Mouse (Mus musculus) regulatory T cell (primary cell): ENCODE data around the gene A530016L24Rik.

ENCODE experiments used
- in situ Hi-C: fragments of 300-600 bp; cut with MboI, MseI; formaldehyde crosslinking; loops from one replicate; pipeline ENCODE4 v1.15.1; 2025; ENCODE audit warnings: high pct_unique_total_duplicates

Gene A530016L24Rik

DNA sequence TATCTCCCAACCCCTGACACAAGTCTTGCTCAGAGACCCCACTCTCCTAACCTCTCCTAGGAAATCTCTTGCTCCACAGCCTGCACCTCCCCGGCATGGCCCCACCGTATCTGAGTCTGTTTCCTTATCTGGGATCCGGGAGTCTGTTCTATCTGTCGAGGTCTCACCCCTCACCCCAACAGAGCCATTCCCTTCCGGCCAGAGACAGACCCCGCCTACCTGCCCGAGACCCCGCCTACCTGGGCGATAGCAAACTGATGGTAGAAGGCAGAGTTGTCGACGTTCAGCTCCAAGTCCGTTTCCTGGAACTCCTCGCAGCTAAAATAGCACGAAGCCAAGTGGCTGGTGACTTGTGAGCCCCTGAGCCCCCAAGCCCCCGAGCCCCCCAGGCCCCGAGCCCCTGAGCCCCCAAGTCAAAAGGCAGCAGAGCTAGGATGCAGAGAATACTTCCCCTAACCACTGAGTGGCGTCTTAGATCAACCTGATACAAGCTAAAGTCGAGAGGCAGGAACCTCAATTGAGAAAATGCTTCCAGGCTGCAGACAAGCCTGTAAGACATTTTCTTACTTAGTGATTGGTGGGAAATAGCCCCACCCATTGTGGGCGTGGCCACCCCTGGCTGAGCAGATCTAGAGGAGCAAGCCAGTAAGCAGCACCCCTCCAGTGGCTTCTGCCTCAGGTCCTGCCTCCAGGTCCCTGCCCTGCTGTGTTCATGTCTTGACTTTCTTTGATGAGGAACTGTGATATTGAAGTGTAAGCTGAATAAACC is 13.9 kb downstream of the A530016L24Rik start:
- in situ Hi-C loops, result no loop called here

DNA sequence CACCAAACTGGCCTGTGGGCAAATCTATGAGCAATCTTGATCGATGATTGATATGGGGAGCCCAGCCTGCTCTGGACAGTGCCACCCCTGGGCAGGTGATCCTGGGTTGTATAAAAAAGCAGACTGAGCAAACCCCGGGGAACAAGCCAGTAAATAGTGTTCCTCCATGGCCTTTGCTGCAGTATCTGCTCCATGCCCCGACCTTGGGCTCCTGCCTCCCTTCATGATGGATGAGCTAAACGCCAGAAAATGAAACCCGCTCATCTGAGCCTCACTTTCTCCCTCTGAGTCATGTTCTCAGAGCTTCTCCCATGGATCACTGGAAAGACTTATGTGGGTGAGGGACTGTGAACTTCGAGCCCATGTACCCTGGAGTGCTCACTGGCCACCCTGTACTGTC is 17.0 kb downstream of the A530016L24Rik start:
- in situ Hi-C loops, result no loop called here

DNA sequence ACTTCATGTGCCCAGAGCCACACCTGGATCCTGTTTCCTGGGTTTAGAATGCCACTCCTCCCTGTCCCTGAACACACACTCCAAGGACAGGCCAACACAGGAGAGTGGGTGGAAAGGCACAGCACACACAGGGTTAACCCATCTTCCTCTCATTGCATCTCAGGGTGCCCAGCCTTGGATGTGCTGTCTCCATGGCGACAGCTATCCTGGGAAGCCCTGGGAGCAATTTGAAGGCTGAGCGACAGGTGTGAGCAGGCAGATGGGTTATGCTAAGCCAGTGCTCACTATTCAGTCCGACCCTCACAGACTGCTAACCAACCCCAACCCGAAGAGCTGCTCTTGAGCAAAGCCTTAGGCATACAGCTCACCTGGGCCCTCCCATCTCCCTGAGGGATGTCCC is 18.0 kb downstream of the A530016L24Rik start:
- in situ Hi-C loops, result no loop called here

DNA sequence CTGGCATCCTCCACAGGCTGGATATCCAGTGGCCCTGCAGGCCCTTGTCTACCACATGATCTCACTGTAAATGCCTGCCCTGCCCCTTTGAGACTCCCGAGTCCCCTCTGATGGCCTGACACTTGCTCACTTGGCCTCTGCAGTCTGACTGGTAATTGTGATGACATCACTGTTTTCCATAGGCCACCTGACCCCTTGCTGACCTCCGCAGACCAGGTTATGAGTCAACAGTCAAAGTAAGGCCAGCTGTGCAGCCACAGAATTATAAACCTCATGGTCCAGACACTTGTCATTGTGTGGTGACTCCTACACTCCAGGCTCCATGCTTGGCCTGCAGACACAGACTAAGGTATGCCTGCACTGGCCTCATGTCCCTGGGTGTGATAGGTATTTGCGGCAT is 18.7 kb downstream of the A530016L24Rik start:
- in situ Hi-C loops, result no loop called here

DNA sequence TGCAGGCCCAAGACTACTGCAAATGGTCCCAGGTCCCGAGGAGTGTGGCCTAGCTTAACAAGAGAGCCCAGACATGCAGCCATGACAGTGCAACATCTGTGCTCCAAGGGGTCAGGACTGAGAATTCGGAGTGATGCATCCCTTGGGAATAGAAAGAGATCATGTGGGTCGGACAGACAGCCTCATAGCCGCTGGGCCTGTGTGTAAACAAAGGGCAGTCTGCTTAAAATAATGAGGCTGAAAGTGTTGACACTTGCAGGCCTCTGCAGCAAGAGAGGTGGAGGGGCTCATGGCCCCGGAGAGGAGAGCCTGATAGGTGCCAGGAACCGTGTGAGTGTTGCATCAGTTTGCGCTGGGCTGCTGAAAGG is 21.1 kb downstream of the A530016L24Rik start:
- in situ Hi-C loops, result no loop called here

DNA sequence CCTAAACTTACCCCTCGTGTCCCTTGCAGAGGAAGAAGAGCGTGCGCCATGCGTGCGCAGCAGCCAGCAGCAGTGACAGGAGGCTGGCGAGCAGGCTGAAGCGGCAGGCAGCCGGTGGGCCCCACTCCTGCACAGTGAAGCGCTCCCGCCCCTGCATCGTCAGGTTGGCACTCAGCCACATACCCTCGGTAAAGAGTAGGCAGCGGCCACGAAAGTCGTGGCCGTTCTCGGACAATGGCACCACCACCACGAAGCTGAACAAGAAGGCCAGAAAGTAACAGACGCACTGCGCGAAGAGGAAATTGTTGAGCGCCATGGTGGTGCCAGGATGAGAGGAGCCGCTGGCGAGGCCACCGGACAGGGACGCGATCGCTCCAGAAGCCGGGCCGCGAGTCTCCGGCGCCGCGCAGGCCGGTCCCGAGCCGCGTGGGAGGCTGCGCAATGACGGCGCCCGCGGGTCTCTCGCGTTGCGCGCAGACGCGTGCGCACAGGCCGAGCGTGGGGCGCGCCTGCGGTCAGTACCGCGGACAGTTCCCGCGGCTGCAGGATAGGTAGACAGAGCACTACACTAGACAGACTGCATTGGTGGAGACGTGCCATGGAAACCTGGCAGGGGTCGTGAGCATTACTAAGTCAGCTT is 21.6 kb downstream of the A530016L24Rik start:
- in situ Hi-C loops, result no loop called here

DNA sequence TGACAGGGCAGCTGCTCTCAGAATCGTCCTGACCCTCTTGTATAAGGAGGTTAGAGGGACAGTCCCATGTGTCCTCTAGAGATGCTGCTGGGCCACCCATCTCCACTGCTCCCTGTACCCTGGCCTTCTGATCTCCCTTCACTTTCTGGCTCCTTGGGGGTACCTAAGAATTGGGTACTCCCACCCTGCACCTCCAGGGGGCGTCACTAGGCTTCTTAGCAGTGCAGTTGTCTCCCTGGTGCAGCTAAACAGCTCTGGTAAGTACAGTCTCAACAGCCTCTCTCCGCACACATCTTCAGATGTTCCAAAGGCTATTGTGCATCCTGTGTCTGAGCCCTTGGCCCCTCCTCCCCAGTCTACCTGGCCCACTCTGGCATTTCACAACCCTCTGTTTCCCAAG is 25.6 kb downstream of the A530016L24Rik start:
- in situ Hi-C loops, result no loop called here

DNA sequence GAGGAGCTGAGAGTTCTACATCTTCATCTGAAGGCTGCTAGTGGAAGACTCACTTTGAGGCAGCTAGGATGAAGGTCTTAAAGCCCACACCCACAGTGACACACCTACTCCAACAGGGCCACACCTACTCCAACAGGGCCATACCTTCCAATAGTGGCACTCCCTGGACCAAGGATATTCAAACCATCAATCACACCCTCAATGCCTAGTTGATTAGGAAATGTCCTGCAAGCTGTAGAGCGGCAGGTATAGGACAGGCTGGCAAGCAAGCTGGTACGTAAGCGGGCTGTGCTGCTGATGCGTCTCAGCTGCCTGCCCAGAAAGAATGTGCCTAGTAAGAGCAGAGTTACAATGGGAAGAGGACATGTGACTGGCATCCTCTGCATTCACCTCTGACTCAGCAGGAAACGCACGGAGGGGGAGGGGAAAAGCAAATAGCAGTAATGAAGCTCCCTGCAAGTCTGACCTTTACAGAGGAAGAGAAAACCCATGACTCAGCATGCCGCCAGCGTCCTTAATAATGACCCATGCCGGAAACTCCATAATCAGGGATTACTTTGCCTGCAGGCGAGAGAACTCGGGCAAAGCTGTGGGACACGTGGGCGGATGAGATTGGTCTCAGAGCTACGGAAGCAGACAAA is 27.6 kb downstream of the A530016L24Rik start, which contains the start of gene Tmem179:
Gene Tmem179, minus strand, starts transcription at position 51 of the 641 bp plus-strand sequence.
- in situ Hi-C loops, result no loop called here

DNA sequence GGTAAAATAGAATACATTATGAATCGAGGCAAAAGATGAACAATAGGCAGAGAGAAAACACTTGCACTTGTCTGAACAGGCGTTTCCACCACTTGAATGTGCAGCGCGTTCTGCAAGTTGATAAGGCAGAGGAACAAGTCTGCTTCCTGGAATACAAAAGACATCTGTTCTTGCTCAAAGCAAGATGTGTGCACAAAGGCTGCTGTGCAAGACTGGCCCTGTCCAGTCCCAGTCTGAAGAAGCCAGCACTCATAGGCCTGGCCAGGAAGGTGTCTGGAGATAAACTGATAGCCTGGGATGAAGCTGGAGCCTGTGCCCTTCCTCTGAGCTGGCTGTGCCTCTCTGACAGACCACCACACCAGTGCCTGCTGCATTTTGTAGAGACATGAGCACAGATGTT is 28.9 kb downstream of the A530016L24Rik start:
- in situ Hi-C loops, result no loop called here

DNA sequence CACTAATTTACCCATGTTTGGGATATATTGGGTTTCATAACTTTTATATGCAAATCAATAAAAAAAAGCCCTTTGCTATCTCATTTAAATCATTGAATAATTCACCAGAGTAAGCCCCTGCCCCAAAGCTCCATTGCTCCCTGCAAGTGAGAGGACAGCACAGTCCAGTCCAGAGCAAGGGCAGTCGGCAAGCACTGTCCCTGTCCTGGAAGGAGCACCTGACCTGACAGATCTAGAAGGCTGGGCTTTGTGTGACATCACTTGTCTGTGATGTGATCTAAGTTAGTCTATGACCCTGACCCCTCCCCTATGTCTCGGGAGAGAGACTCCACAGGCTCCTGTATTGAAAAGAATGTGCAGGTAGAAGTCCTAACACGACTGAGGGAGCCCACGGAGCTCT is 44.5 kb downstream of the A530016L24Rik start:
- in situ Hi-C loops, result no loop called here

DNA sequence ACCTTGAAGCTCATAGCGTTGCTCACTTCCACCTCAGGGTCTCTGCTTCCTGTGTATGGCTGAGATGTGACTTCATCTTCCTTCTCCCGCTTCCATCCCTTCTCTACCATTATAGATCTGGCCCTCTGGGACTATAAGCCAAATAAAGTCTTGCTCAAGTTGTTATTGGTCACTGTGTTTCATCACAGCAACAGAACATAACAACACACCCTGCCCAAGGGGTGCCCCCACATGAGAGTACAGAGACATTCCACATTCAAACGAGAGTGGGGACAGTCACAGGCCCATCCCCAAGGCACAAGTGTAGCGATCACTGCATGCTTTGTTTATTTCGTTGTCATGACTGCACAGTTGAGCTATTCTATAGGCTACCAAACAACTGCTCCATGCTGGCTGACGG is 48.0 kb downstream of the A530016L24Rik start:
- in situ Hi-C loops, result no loop called here

DNA sequence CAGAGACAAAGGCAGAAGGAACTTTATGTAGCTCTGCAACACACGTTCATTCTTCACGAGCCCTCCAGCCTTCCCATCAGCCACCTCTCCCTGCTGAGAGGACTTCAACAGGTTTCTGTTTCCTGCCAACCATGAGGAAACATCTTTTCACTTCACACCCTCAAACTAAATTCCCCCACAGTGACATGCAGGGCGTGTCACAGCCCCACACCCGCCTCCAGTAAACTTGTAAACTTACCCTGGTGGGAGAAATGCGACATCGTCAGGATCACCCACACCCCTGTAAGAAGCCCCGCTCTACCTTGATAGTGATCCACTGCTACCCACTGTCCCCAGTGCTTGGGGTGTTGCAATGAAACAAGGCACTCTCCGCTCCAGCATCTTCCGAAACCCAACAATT is 49.1 kb downstream of the A530016L24Rik start:
- in situ Hi-C loops, result no loop called here

DNA sequence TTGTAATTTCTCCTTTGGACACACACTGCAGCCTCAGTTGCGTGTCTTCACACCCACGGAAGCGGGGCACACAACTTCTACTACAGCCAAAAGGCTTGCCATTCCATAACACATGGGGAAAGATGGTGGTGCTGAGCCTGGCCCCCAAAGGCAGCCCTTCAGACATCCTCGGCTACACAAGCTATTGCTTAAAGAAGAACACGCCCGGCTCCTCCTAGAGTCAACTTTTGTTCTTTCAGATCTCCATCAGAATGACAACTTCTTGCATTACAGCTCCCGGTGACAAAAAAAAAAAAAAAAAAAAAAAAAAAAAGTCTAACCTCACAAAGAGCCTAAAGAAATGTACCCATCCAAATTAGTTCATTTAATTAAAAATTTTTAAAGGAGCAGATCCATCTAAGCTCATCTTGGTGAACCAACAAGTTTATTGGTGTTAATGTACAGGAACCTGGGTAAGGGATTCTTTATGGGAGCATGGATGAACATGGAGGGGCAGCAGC is 50.3 kb downstream of the A530016L24Rik start:
- in situ Hi-C loops, result no loop called here

DNA sequence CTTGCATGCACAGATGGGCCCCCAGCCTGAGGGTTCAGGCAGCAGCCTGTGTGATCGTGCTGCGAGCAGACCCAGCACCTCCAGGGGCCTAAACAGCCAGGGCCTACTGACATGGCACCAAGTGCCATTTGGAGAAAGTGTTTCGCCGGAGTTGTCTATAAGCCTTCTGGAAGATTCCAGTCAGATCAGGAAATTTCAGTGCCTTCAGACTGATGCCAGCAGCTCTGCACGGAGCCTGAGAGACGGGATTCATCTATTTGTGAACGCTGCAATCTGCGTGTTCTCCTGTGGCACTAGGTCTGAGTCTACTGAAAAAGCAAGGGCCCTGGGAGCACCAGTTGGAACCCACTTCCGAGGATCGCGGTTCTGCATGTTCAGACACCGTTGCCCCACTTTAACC is 51.1 kb downstream of the A530016L24Rik start:
- in situ Hi-C loops, result loop anchor here (5.0 kb wide), 1 partner anchor 398 kb away; no protein-coding TSS in a partner anchor

DNA sequence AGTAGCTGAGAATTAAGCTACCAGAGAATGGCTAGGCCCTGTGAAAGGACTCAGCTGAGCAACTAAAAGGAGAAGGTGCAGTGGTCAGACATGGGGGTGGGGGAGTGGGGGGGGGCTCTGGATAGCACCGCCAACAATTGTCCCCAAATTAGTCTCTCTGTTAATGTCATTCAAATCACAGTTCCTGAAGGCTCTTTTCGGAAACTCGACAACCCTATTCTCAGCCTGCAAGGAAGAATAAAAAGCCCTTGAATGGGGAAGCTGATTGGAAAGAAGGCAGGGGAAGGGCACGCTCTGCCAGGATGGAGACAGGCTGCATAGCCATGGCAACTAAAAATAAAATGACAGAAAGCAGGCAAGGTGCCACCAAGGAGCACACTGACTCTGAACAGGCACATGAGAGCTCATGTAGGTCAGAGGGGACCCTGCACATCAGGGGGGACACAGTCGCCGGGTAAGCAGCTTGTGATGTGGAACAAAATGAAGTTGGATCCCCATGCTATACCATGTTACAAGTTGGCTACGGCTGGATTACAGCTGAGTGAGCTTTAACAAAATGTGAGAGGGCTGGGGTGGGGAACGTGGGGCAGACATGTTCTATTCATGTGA is 52.3 kb downstream of the A530016L24Rik start:
- in situ Hi-C loops, result loop anchor here (5.0 kb wide), 1 partner anchor 399 kb away; no protein-coding TSS in a partner anchor

DNA sequence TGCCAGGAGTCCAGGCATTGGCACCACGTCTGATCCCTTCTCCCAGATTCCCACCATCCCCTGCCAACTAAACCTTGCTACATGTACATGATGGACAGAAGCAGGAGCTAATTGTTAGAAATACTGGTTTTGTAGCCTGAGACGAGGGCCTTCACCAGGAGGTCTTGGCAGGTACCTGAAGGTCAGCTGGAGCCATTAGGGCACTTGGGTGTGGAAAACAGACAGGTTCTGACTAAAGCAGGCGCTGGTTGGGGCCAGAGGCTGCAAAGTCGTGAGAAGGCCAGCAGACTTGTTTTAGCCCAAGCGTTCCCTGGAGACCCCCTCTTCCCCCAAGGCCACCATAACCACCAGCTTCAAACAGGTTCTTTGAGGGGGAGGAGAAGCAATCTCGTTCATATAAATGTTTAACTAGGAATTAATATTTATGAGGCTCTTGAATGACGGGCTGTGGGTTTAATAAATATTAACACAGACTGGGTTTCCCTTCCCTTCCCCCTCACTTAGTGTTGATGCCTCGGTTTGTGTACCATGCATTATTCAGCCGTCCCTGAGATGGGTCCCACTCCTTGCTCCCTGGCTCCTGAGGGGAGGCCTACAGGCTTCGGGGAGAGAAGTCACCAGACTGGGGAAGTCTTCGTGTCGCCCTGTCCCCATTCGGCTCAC is 53.1 kb downstream of the A530016L24Rik start:
- in situ Hi-C loops, result loop anchor here (5.0 kb wide), 1 partner anchor 400 kb away; no protein-coding TSS in a partner anchor

DNA sequence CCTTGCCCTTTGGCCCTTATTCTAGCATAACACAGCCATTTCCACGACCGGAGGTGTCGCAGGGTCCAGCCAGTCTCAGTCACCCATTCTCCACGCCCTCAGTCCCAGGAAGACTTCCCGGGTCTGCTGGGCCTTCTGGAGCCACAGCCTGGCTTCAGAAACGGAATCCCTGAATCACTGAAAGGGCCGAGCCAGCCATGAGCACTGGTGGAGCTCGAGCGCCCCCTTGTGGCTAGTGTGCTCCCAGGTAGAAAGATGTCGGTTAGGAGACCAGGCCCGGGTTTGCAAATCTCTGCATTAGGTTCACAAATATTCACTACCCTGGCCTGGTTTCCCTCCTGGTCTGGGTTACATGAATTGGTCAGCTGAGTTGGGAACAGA is 53.7 kb downstream of the A530016L24Rik start:
- in situ Hi-C loops, result loop anchor here (5.0 kb wide), 1 partner anchor 401 kb away; no protein-coding TSS in a partner anchor

DNA sequence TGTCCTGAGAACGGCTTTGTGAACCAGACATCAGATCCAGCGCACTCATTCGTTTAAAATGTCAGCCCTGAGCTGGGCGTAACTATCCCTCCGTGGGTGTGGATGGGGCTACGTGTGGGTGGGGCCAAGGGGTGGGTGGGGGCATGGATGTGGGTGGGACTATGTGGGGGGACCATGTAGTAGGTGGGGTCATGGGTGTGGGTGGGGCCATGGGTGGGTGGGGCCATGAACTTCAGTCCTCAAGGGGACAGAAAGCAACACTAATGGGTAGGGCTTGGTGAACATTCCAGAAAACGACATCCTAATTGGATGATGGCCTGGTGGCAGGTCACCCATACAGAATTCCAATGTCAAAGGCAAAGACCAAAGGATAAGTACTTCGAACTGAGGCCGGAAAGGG is 54.7 kb downstream of the A530016L24Rik start:
- in situ Hi-C loops, result loop anchor here (5.0 kb wide), 1 partner anchor 402 kb away; no protein-coding TSS in a partner anchor

DNA sequence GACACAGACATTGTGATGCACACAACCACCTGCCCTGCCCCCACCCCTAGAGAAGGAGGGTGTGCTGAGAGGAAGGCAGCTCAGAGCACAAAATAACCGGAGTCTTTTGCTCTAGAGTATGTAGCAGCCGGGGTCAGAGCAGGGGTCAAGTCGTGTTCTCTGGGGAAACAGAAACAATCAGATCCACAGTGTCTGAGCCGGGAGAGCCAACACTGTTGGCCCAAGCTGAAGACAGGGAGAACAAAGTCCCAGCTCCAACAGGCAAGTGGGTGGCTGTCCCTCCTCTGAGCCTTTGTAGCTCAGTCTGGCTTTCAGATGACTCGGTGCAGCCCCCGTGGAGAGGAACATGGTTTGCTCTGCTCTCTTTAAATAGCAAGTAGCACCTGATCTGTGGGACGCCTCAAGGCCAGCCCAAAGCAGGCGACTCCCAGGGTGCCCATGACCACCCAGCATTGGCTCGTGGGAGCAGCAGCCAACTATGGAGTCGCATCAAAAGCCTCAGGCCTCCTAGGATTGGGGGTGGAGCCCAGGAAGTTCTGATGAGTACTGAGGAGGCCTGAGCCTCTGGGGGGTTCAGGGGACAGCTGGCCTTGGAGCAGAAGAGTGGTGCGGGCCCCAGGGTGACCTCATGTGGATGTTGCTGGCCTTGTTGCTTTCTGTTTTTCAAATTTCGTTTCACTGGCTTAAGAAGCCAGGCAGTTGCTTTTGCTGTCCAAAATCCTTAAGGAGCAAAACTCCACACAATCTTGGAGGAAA is 55.9 kb downstream of the A530016L24Rik start:
- in situ Hi-C loops, result loop anchor here (5.0 kb wide), 1 partner anchor 403 kb away; no protein-coding TSS in a partner anchor

DNA sequence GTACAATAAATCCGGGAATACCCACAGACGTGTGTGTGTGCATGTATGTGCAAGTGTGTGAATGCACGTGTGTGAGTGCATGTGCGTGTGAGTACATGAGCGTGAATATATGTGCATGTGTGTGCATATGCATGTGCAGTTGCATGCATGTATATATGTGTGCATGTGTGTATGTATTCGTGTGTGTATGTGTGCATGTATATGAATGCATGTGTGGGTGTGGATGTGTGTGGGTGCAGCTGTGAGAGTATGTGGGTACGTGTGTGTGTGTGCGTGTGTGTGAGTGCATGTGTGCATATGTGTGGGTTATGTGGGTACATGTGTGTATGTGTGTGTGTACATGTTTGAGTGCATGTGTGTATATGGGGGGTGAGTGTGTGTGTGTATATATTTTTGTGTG is 56.9 kb downstream of the A530016L24Rik start:
- in situ Hi-C loops, result no loop called here

DNA sequence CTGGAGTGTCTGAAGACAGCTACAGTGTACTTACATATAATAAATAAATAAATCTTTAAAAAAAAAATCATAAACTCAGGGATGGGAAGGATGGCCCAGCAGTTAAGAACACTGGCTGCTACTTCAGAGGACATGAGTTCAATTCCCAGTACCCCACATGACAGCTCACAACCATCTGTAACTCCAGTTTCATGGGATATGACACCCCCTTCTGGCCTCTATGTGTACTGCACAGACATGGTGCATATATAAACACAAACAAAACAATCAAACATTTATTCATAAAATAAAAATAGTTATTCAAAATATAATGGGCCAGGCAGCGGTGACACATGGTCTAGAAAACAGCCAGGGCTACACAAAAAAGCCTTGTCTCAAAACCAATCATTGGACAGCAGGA is 60.0 kb downstream of the A530016L24Rik start:
- in situ Hi-C loops, result no loop called here
